Mouse (Mus musculus): Measurements from ENCODE around the gene A130010J15Rik. TPM values are rescaled to one million over a fixed set of nuclear protein-coding genes. Genes with fewer than 3 reads are reported as not detected.

A130010J15Rik gene
- polyA plus RNA-seq, 1 experiment from 2014 or later = 11.2 TPM

- Histone ChIP-seq H3K9me3 (ENCODE audit: control insufficient read depth, low read length) (no peaks in the 10 kb centered on the region), H3K4me1 (ENCODE audit: control insufficient read depth, insufficient read depth, low read length) (peaks cover 7% of the 10 kb centered on the region), H3K27me3 (ENCODE audit: control insufficient read depth, insufficient read depth, low read length) (no peaks in the 10 kb centered on the region), H3K36me3 (ENCODE audit: control insufficient read depth, insufficient read depth, low read length) (no peaks in the 10 kb centered on the region; the same call in 1 of the 2 replicates), H3K4me3 (ENCODE audit: low read depth, low read length) (no peak overlapping the region), H3K4me2 (ENCODE audit: low read depth, low read length) (no peak overlapping the region), H3K9ac (replicated peaks; ENCODE audit: low read depth, low read length) (no peak overlapping the region), H3K27ac (ENCODE audit: low read depth, low read length) (no peak overlapping the region)
- WGBS = 67% methylated on average over 6 of the region's 6 CpGs
- ATAC-seq (ENCODE audit: low read depth) = no peak
Measured at GRCm38 (mm10) chr1:193131311-193131948, 36.4 kb upstream of the A130010J15Rik start.

GRCm38 (mm10) chr1:193132385-193132784, 35.5 kb upstream of the A130010J15Rik start:
- H3K27me3 ChIP-seq (ENCODE audit: control insufficient read depth, insufficient read depth, low read length) = no peaks in the 10 kb centered on the region
- peaks cover 7% of the 10 kb centered on the region for H3K4me1 ChIP-seq (ENCODE audit: control insufficient read depth, insufficient read depth, low read length)
- H3K36me3 ChIP-seq (ENCODE audit: control insufficient read depth, insufficient read depth, low read length) = no peaks in the 10 kb centered on the region
- no peaks in the 10 kb centered on the region for H3K9me3 ChIP-seq (ENCODE audit: control insufficient read depth, low read length)
- no peak overlapping the region for H3K9ac ChIP-seq (replicated peaks; ENCODE audit: low read depth, low read length)
- H3K4me2 ChIP-seq (ENCODE audit: low read depth, low read length) = no peak overlapping the region
- no peak overlapping the region for H3K4me3 ChIP-seq (ENCODE audit: low read depth, low read length)
- ATAC-seq (ENCODE audit: low read depth) = no peak
- no peak overlapping the region for H3K27ac ChIP-seq (ENCODE audit: low read depth, low read length)

DNA sequence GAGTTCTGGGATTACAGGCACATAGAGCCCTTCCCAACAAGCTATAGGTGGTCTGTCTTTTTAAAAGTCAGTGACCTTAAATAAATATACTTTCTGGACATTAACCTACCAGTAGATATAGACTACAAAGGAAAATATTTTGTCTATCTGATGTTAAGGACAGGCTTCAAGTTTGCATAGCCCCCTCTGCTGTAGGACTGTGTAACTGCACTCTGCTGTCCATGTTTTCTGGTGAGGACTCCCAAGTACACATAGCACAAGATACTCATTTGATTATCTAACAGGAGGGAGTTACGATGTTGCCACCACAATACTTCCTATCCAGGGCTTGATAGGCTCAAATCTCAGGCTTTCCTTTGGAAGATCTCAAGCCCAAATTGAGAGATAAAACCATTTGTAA, 34.1 kb upstream of the A130010J15Rik start:
- H3K9me3 ChIP-seq (ENCODE audit: control insufficient read depth, low read length) = no peaks in the 10 kb centered on the region
- no peak for ATAC-seq (ENCODE audit: low read depth)
- H3K27ac ChIP-seq (ENCODE audit: low read depth, low read length) = no peak overlapping the region
- H3K27me3 ChIP-seq (ENCODE audit: control insufficient read depth, insufficient read depth, low read length) = no peaks in the 10 kb centered on the region
- no peak overlapping the region for H3K4me3 ChIP-seq (ENCODE audit: low read depth, low read length)
- 84% methylated on average over 1 of the region's 1 CpGs for WGBS
- no peak overlapping the region for H3K4me2 ChIP-seq (ENCODE audit: low read depth, low read length)
- H3K36me3 ChIP-seq (ENCODE audit: control insufficient read depth, insufficient read depth, low read length) = no peaks in the 10 kb centered on the region
- H3K9ac ChIP-seq (replicated peaks; ENCODE audit: low read depth, low read length) = no peak overlapping the region
- H3K4me1 ChIP-seq (ENCODE audit: control insufficient read depth, insufficient read depth, low read length) = peaks cover 6% of the 10 kb centered on the region

- Histone ChIP-seq H3K27me3 (ENCODE audit: control insufficient read depth, insufficient read depth, low read length) (no peaks in the 10 kb centered on the region), H3K4me2 (ENCODE audit: low read depth, low read length) (no peak overlapping the region), H3K4me1 (ENCODE audit: control insufficient read depth, insufficient read depth, low read length) (no peaks in the 10 kb centered on the region), H3K4me3 (ENCODE audit: low read depth, low read length) (no peak overlapping the region), H3K36me3 (ENCODE audit: control insufficient read depth, insufficient read depth, low read length) (no peaks in the 10 kb centered on the region), H3K9ac (replicated peaks; ENCODE audit: low read depth, low read length) (no peak overlapping the region), H3K9me3 (ENCODE audit: control insufficient read depth, low read length) (no peaks in the 10 kb centered on the region), H3K27ac (ENCODE audit: low read depth, low read length) (no peak overlapping the region)
- 40% methylated on average over 7 of the region's 7 CpGs for WGBS
- no peak for ATAC-seq (ENCODE audit: low read depth)
Measured at GRCm38 (mm10) chr1:193138087-193138486, 29.8 kb upstream of the A130010J15Rik start.

DNA sequence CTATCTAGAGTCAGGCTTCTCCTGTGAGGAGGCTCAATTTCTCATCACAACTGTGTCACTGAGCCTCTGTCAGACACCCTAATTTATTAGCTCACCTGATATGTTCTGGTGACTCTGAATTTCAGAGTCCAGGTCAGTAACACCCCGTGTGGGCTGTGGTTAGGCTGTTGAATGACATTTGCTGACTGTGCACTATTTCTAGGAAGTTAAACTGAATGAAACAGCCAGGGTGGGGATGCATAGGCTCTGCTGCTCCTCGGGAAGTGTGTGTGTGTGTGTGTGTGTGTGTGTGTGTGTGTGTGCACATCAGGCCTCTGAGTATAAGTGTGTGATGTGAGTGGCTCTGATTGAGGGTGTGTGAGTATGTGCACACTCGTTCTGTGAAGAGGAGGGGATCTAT, 29.2 kb upstream of the A130010J15Rik start:
- H3K27me3 ChIP-seq (ENCODE audit: control insufficient read depth, insufficient read depth, low read length) = no peaks in the 10 kb centered on the region
- no peak overlapping the region for H3K27ac ChIP-seq (ENCODE audit: low read depth, low read length)
- no peaks in the 10 kb centered on the region for H3K36me3 ChIP-seq (ENCODE audit: control insufficient read depth, insufficient read depth, low read length)
- 54% methylated on average over 3 of the region's 3 CpGs for WGBS
- no peak overlapping the region for H3K4me2 ChIP-seq (ENCODE audit: low read depth, low read length)
- no peak overlapping the region for H3K4me3 ChIP-seq (ENCODE audit: low read depth, low read length)
- H3K9ac ChIP-seq (replicated peaks; ENCODE audit: low read depth, low read length) = no peak overlapping the region
- ATAC-seq (ENCODE audit: low read depth) = no peak
- no peaks in the 10 kb centered on the region for H3K4me1 ChIP-seq (ENCODE audit: control insufficient read depth, insufficient read depth, low read length)
- H3K9me3 ChIP-seq (ENCODE audit: control insufficient read depth, low read length) = no peaks in the 10 kb centered on the region

GRCm38 (mm10) chr1:193141118-193141517, 26.7 kb upstream of the A130010J15Rik start:
- Histone ChIP-seq H3K9ac (replicated peaks; ENCODE audit: low read depth, low read length) (no peak overlapping the region), H3K9me3 (ENCODE audit: control insufficient read depth, low read length) (no peaks in the 10 kb centered on the region), H3K27ac (ENCODE audit: low read depth, low read length) (no peak overlapping the region), H3K4me3 (ENCODE audit: low read depth, low read length) (no peak overlapping the region), H3K36me3 (ENCODE audit: control insufficient read depth, insufficient read depth, low read length) (no peaks in the 10 kb centered on the region), H3K27me3 (ENCODE audit: control insufficient read depth, insufficient read depth, low read length) (no peaks in the 10 kb centered on the region), H3K4me2 (ENCODE audit: low read depth, low read length) (no peak overlapping the region), H3K4me1 (ENCODE audit: control insufficient read depth, insufficient read depth, low read length) (no peaks in the 10 kb centered on the region)
- no peak for ATAC-seq (ENCODE audit: low read depth)
- 80% methylated on average over 7 of the region's 7 CpGs for WGBS

- WGBS = 89% methylated on average over 8 of the region's 8 CpGs
- H3K4me3 ChIP-seq (ENCODE audit: low read depth, low read length) = no peak overlapping the region
- no peak overlapping the region for H3K27ac ChIP-seq (ENCODE audit: low read depth, low read length)
- no peaks in the 10 kb centered on the region for H3K27me3 ChIP-seq (ENCODE audit: control insufficient read depth, insufficient read depth, low read length)
- H3K9me3 ChIP-seq (ENCODE audit: control insufficient read depth, low read length) = no peaks in the 10 kb centered on the region
- H3K4me1 ChIP-seq (ENCODE audit: control insufficient read depth, insufficient read depth, low read length) = no peaks in the 10 kb centered on the region
- H3K4me2 ChIP-seq (ENCODE audit: low read depth, low read length) = no peak overlapping the region
- no peaks in the 10 kb centered on the region for H3K36me3 ChIP-seq (ENCODE audit: control insufficient read depth, insufficient read depth, low read length)
- no peak for ATAC-seq (ENCODE audit: low read depth)
- no peak overlapping the region for H3K9ac ChIP-seq (replicated peaks; ENCODE audit: low read depth, low read length)
Measured at GRCm38 (mm10) chr1:193142517-193143062, 25.3 kb upstream of the A130010J15Rik start.

DNA sequence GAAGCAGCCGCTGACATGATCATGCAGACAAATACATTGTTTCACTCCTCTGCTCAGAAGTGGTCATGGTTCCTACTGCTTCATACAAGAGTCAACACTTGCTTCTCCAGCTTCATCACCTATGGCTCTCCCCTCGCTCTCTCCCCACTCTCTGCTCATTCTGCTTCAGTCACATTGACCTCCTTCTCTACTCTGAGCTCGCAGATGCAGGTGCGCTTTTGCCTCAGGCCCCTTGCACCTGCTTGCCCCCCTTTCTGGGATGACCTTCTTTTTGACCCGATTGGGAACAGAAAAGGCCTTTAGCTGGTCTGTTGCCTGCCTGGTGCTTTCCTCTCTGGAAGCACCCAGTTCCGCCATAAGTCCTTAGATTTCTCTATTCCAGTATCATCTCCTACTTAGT, 23.3 kb upstream of the A130010J15Rik start:
- Histone ChIP-seq H3K36me3 (ENCODE audit: control insufficient read depth, insufficient read depth, low read length) (no peaks in the 10 kb centered on the region), H3K4me2 (ENCODE audit: low read depth, low read length) (no peak overlapping the region), H3K9me3 (ENCODE audit: control insufficient read depth, low read length) (no peaks in the 10 kb centered on the region), H3K9ac (replicated peaks; ENCODE audit: low read depth, low read length) (no peak overlapping the region), H3K27me3 (ENCODE audit: control insufficient read depth, insufficient read depth, low read length) (no peaks in the 10 kb centered on the region), H3K27ac (ENCODE audit: low read depth, low read length) (no peak overlapping the region), H3K4me3 (ENCODE audit: low read depth, low read length) (no peak overlapping the region), H3K4me1 (ENCODE audit: control insufficient read depth, insufficient read depth, low read length) (no peaks in the 10 kb centered on the region)
- 89% methylated on average over 6 of the region's 6 CpGs for WGBS
- no peak for ATAC-seq (ENCODE audit: low read depth)

GRCm38 (mm10) chr1:193145101-193145500, 22.7 kb upstream of the A130010J15Rik start:
- no peak overlapping the region for H3K4me3 ChIP-seq (ENCODE audit: low read depth, low read length)
- H3K4me1 ChIP-seq (ENCODE audit: control insufficient read depth, insufficient read depth, low read length) = no peaks in the 10 kb centered on the region
- H3K27me3 ChIP-seq (ENCODE audit: control insufficient read depth, insufficient read depth, low read length) = no peaks in the 10 kb centered on the region
- H3K9me3 ChIP-seq (ENCODE audit: control insufficient read depth, low read length) = no peaks in the 10 kb centered on the region
- WGBS = 83% methylated on average over 4 of the region's 4 CpGs
- H3K36me3 ChIP-seq (ENCODE audit: control insufficient read depth, insufficient read depth, low read length) = no peaks in the 10 kb centered on the region
- H3K9ac ChIP-seq (replicated peaks; ENCODE audit: low read depth, low read length) = no peak overlapping the region
- no peak overlapping the region for H3K27ac ChIP-seq (ENCODE audit: low read depth, low read length)
- no peak overlapping the region for H3K4me2 ChIP-seq (ENCODE audit: low read depth, low read length)
- ATAC-seq (ENCODE audit: low read depth) = no peak
